Mouse (Mus musculus) left cerebral cortex, postnatal 4 days (tissue): ENCODE results near the gene Samd8. TPM values are rescaled to one million over a fixed set of nuclear protein-coding genes. Genes with fewer than 3 reads are reported as not detected.

Experiments used
- DNase-seq: peaks from one replicate; pipeline ENCODE4 v3.0.0-alpha.2; 2022
- intact Hi-C: fragments of 180-260 bp; cut with DNase I; formaldehyde crosslinking; loops from one replicate; pipeline ENCODE4 v1.15.1; 2025
- total RNA-seq, 2 experiments: library from RNA; stranded (reverse); gene quantifications; 2 replicates each; pipeline ENCODE4 v1.2.3; 2021

Gene Samd8
- total RNA-seq = 10 to 100 TPM; 92.6 to 94.3 TPM

DNA sequence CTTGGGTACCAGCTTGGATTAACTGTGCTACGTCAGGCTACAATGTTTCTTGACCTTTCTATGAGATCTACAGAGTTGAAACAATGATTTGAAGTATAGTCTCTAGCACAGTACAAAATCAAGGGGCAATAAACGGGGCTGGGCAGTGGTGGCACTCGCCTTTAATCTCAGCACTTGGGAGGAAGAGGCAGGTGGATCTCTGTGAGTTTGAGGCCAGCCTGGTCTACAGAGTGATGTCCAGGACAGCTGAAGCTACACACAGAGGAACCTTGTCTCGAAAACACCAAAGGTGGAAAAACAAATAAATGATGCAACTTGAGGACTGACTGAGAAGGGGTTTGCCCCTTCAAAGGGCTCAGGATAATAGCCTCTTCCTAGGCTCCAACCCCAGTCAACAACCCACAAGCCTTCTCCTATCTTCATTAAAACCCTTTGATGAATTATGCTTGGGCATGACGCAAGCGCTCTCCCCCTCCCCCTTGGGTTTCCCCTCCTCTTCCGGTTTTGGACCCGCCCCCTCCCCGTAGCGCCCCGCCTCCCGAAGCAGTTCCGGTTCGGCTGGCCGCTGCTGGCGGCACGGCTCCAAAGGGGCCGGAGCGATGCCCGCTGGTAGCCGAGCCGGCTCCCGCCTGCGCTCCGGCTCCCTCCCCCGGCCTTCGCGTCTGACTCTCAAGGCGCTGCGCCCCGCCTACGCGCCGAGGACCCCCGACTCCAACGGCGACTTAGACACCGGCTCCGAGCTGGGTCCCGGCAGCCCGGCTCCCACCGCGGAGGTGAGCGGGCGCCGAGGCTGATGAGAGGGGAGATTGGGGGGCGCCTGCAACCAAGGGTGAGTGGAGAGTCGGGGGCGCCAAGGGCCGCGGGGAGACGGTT, at the start of gene Samd8:
Samd8 (plus strand) TSS at position 524 of the 873 bp plus-strand sequence.
- DNase-seq = peak; percentile 95
- intact Hi-C loops = loop anchor here (5.0 kb wide), 1 partner anchor 82 kb away; no protein-coding TSS in a partner anchor

DNA sequence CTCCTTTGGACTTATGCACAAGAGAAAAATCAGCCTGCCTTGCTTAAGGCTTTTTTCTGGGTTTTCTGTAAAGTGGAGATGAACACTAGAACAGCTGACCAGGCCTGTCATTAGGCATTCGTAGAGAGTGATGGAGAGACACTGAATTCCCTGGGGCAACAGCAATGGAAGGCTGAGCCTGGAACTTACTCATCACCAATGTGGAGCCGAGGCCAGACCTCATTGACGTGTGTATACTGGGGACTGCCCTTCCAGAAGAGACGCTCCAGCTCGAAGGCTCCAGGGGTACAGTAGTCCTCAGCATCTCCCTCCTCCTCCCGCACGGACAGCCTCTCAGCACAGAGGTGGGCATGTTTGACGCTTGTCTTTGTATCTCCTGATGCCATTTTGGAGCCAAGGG, 47.6 kb upstream of the Samd8 start:
- intact Hi-C loops = no loop called here
- no peak for DNase-seq

DNA sequence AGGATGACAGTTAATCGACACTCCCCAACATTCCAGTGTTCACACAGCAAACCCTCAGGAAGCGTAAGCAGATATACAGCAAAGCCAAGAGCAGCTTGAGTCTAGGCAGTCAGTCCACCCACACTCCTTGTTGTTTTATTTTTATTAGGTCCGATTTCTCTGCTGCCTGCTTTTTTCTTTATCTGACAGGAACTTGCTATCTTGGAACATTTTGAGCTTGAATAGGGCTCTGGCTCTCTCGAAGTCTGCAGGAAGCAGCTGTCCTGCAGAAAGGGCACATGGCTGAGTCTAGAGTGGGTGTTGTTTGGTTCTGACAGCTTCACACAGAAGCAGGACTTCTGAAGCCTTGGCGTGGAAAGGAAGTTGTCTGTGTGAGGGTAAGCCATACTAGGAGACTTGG, 47.1 kb upstream of the Samd8 start:
- intact Hi-C loops = no loop called here

DNA sequence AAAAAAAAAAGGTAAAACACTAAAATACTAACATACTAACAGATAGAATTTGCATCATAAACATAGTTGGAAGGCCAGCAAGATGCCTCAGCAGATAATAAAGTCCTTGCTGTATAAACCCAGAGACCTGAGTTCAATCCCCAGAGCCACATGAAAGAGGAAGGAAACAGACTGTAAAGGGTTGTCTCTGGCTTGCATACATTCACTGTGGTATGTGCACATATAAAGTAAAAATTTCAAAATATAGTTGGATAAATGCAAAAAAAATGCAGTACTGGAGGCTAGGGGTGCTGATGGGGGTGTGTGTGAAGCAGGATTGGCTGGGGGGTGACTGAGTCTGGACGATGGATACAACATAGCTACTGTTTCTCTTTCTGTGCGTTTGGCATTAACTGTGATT, 44.9 kb upstream of the Samd8 start:
- intact Hi-C loops = no loop called here
- DNase-seq = no peak

More for the DNA sequence above, 47.1 kb upstream of the Samd8 start:
- DNase-seq = no peak

DNA sequence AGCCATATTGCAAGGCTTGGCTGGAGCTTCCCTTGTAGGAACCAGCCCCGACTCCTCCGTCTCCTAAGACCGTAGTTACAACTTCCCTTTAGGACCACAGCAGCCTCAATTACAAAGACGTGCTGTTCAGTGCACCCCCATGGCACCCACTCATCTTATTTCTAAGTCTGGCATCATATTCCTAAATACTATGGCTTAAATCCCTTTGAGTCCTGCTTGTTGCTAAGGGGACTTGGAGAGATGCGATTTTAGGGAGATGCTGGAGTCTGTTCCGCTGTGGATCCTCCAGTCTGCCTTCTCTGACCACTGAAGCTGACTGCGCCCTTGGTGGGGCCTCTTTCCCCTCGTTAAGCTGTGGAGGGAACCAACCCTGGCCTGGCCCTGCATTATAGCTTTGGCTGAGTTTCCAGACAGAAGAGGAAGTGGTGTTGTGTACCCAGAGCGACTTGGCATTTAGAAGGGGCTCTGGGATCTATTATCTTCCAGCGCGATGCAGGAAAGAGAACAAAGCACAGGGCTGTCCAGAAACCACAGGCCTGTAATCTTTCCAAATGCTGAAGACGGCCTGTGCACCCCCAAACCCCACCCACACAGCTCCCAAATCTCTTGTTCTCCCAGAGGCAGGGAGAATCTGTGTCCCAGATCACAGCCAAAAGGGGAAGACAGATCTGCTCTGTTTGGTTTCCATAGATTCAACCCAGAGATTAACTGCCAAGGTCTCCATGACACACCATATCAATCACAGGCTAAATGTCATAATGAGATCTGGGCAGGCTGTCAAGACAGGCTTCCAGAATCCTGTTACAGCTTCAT, 43.4 kb upstream of the Samd8 start:
- DNase-seq = peak; percentile 41

DNA sequence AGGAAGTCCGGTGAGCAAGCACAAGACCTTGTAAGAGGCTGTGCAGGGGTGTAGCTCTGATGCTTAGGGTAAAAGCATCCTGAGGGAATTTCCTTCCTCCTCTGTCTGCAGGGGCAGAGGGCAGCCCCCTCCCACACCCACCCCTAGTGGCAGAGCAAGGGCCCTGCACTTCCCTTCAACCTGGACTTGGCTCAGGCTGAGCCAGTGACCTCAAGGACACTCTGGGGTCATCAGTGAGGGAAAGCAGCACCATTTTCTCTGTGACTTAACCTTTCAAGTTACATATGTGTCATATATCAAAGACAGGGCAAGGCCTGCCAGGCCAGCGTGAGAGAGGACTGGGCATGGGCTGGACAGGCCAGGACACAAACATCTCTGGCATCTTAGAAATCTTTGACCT, 40.8 kb upstream of the Samd8 start:
- intact Hi-C loops = no loop called here
- no peak for DNase-seq

More for the DNA sequence above, 43.4 kb upstream of the Samd8 start:
- intact Hi-C loops = no loop called here

DNA sequence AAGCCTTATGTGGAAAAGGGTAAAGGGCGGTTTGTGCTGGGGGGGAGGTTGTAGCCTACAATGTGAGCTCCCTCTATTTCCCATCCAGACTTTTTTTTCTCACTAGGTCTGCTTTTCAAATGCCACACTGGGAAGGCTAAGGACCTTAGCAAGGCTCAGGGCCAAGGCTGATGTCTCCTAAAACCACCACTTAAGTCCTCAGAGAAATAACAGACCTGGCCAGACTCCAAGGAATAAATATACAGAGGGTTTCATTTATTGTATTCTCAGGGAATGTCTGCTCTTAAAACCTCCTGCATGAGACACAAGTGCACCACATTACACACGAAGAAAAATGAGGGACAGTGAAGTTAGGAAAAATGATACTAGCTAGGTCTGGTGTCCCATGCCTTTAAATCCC, 39.1 kb upstream of the Samd8 start:
- intact Hi-C loops = no loop called here
- no peak for DNase-seq

DNA sequence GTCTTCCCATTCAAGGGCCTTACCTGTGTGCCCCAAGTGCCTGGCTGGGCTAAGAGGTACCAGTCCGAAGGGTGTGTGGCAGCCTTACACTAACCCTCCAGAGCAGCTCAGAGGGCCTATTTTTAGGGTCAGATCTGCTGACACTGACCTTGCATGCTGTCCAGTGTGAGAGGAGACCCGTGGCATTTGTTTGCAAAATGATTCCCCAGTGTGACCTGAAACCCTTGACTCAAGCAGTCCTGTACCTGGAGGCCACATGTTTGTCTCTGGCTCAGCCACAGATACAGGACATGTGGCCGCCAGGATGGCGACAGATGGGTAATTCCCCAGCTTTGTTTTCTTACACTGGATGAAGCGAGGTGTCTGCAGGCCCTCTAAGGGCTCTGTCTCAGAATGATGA, 35.8 kb upstream of the Samd8 start, which contains the start of gene Dupd1:
Dupd1 (minus strand) TSS at position 91 of the 400 bp plus-strand sequence.
- DNase-seq = no peak
- intact Hi-C loops = no loop called here

DNA sequence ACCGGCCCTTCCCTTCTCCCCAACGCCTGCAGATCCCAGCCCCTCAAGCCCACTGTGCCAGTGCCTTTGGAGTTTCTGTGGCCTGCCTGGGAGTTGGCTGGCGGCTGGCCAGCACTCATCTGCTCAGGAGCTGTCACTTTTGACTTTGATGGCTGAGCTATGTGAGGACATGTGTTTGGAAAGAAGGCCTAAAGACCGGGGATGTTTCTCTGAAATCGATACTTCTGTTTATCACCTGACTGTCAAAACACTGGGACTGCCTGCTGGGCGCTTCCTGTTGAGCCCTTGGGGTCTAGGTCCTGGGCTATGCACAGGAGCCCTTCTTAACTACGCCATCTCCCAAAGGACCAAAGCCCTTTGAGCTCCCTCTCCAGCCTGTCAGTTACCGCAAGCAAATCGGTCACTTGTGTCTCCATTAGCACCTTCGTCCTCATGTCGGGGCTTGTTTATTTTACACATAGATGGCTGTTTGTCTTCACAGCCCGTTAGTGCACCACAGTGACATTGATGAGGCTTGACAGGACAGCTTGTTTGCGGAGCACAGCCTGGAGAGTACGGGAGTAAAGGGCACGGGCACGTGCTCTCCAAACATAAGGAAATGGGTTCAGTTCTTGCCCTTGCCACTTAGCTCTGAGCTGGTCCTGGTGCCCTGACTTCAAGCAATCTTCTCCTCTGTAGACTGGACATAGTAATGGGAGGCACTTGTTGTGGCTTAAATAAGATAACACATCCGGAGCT, 30.5 kb upstream of the Samd8 start:
- intact Hi-C loops = no loop called here
- peak; percentile 45 for DNase-seq

DNA sequence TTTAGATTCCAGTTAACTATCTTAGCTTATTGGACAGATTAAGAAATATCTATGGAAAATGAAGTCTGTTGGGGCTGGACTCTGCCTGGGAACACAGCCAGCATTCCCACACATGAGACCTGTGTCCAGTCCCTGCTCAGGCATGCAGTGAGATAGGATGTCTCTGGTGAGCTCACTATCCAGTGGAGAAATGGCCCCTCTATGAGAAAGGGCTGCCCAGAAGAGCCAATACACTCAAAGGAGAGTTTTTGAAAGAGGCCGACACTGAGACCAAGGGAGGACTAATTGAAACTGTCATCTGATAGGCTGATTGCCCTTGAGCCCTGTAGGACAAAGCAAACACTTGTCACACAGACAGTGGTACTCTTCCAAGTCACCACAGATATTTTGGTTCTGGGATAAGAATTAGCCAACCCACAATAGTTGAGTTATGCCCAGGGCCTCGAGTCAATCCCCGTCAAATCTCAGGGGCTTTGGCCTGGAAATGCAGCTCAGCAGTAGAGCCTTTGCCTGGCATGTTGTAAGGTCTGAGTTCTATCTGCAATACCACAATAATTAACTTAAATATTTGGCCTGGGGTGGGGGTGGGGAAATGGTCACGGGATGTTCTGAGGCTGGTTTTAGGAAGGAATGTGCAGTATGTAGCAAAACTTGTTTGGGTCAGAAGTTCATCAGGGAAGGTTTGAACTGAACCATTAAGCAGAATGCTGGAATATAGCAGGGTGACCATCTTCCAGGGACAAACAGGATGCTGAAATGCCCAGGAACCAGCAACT, 29.7 kb upstream of the Samd8 start:
- intact Hi-C loops = no loop called here
- DNase-seq = no peak

DNA sequence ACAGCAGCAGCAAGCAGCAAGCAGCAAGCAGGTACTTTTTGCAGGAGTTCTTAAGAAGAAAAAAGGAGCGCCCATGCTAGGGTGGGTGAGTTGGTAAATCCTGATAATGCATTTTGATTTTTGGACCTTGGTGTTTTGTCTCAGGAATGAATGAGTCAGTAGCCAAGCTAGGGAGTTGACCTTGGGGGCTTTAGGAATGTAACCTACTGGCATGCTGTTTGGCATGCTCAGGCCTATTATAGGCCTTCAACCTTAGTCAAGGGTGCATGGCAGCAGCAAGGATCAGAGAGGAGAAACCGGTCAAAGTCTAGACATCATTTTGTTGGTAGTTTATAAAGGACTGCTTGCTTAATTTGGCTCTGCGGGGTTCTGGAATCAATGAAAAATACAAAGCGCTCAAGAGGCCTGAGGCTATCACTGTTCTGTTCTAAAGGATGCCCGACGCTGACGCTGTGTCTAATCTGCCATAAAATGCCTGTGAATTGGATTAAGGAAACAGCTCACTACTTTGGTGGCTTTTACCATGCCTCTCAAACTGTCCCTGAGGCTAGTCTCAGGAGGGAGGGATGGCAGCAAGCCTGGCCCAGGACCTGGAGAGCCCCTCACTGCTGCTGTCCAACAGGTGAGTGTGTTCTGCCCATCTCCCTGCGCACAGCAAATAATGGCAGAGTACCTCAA, 28.2 kb upstream of the Samd8 start:
- no peak for DNase-seq
- intact Hi-C loops = no loop called here

DNA sequence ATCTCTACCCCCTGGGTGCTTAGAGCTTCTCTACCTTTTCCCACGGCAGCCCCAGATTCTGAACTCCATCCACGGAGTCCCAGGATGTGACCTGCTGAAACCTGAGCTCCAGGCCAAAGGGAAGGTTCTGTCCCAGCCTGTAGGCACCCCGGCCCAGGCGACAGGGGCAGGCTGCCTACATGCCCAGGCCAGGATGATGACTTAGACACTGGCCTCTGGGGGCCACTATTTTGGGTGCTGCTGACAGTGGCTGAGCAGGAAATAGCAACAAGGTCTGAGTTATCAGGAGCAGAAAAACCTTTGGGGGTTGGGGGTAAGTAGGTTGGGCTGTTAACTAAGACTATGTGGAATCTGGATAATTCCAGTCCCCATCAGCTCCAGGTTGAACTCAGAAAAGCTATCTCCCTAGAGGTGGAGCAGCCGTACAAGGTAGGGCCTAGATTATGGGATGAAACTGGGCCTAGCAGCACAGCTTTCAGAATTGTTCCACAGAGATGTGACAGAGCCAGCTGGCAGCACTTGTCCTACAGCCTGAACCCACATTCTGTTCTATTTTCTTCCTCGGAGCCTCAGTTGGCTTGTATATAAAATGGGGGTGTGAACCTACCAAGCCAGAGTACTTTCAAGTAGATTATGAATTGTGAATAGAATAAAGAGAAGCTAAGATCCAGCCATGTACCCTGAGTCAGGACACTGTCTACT, 21.1 kb upstream of the Samd8 start:
- no peak for DNase-seq
- intact Hi-C loops = no loop called here

DNA sequence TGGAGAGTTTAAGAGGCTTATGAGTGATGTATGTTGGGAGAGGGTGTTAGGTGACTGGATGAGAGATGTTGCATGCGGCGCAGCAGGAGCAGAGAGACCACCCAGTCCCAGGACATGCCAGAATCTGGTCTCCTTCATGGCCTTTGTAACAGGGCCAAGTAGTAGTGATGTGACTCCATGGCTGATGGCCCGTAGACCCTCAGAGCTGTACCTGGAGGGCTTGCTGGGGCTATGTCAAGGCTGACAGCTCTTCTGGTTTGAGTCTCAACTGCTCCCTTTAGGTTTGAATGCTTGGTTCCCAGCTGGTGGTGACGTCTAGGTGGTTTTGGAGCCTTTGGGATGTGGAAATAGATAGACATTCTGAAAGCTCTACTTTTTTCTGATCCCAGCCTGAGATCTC, 20.4 kb upstream of the Samd8 start:
- DNase-seq = no peak
- intact Hi-C loops = no loop called here

DNA sequence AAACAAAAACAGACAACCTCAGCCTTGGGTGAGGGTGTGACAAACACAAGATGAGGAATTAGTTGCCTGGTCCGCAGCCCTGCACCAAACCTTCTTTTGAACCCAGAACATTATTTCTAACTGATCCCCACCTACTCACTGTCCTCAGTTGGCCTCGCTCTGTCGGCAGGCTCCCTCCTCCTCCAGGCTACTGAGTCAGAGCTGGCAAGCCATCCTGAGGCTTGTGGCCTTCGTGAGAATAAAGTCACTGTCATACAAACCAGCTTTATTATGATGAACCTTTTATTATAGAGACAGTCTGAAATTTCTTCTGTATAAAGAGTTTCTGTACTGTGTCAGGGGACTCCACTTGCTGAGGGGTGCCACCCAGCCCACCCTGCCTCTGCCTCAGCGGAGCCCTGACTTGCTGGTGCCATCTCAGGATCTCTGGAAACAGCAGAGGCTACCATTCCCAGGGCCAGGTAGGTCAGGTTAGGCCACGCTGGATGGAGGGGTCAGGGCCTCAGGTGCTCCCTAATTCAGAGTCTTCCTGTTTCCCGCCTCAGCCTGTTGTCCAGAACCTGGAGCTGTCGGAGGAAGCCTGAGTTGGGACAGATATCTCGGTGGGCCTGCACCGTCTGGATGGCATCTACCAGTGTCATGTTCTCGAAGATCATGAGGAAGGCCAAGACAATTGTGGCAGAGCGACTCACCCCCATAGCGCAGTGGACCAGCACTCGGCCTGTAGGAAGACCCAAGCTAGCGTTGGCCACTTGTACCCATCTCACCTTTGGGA, 17.0 kb upstream of the Samd8 start:
- no peak for DNase-seq
- intact Hi-C loops = no loop called here

DNA sequence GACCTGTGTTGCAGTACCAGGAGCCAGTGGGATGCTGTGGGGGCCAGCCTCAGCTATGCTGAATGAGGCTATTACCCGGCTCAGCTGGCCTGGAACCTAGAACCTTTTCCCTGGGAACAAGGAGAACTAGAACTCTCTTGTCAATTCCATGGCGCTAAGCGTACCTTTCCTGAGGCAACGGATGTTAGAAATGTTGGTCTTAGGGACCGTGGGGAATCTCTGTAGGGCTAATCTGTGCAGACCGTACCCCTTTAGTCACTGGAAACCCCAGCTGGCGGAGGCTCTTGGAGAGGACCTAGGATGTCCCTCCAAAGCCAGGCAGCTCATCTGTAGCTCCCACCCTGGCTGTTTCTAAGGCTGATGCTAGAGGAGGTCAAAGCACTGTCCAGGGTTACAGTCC, 10.0 kb upstream of the Samd8 start:
- intact Hi-C loops = loop anchor here (10.0 kb wide), 1 partner anchor 246 kb away; no protein-coding TSS in a partner anchor

DNA sequence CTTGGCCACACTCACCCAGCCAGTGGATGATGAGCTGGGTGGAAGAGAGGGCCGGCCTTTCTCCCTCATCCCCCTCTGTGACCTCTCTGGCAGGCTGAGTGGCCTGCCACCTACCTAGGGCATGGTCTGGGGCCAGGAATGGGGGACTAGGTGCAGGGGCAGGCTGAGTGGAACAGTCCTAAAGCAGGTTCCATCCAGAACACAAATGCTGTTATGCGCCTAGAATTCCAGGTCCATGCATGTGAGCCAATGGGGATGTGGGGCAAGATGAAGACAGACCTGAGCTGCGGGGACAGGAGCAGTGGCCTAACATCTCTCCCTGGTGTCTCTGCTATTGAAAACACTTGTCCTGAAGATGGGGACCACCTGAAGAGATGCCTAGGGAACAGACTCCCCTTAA, 9.0 kb upstream of the Samd8 start:
- intact Hi-C loops = loop anchor here (1.0 to 10.0 kb wide), 2 partner anchors 247 to 604 kb away; no protein-coding TSS in a partner anchor
- no peak for DNase-seq

More for the DNA sequence above, 10.0 kb upstream of the Samd8 start:
- no peak for DNase-seq

DNA sequence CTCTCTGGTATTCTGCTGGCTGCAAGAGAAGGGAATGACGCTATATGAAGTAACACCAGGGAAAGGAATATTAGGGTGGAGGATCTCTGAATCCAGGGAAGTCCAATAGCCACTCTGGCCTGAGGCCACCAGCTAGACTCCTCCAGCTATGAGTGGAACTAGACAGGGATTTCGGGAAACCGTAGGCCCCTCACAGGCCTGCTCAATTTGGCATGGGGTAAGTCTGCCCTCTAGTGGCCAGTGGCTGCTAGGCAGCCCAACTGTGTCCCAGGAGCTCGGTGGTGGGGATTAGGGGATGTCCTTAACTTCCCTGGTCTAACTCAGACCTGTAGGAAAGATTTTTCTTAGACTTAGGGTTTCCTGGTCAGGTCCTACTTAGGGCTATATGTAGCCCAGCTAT, 8.5 kb upstream of the Samd8 start:
- peak; percentile 86 for DNase-seq

DNA sequence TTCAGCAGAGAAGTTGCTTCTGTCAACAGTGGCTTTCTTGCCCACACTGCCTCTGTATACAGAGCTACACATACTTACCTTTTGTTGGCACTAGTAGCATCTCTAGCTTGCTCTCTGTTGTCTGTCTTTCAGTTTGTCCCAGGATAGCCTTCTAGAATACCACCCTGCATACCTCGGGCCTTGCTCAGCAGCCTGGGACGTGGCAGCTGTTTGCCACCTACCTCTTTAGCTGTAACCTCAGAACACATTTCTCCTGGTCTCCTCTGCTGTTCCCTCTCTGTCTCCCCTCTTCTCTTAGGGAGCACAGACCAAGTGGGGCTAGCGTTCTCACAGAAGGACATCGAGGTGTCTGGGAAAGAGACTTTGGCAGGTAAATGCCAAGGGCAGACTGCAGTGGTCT, 7.9 kb upstream of the Samd8 start:
- DNase-seq = no peak
- intact Hi-C loops = loop anchor here (10.0 kb wide), 1 partner anchor 248 kb away; no protein-coding TSS in a partner anchor

More for the DNA sequence above, 8.5 kb upstream of the Samd8 start:
- intact Hi-C loops = loop anchor here (1.0 to 10.0 kb wide), 2 partner anchors 247 to 604 kb away; no protein-coding TSS in a partner anchor
